Mouse (Mus musculus): ENCODE measurements around the gene Med8. TPM values are rescaled to one million over a fixed set of nuclear protein-coding genes. Genes with fewer than 3 reads are reported as not detected.

Med8 gene
- total RNA-seq (2021): 10 to 100 TPM; 35.7 to 47.1 TPM

GRCm38 (mm10) chr4:118409142-118409900 lies at the start of gene Med8, which contains the start of gene Szt2:
Gene Med8 (plus strand): TSS chr4:118409337.
Gene Szt2 (minus strand): TSS chr4:118409273.
- intact Hi-C loops (cut with DNase I): loop anchor here (2.0 kb wide), 1 partner anchor 17 kb away; no protein-coding TSS in a partner anchor
- DNase-seq (ENCODE audit: low spot score): peak; percentile 86

GRCm38 (mm10) chr4:118359896-118360720 lies 49.0 kb upstream of the Med8 start:
- intact Hi-C loops (cut with DNase I): no loop called here
- peak; percentile 53 for DNase-seq (ENCODE audit: low spot score)

- intact Hi-C loops (cut with DNase I): no loop called here
- no peak for DNase-seq (ENCODE audit: low spot score)
Observed at GRCm38 (mm10) chr4:118361451-118361850, 47.7 kb upstream of the Med8 start.

GRCm38 (mm10) chr4:118362879-118363278 lies 46.3 kb upstream of the Med8 start:
- DNase-seq (ENCODE audit: low spot score): no peak
- intact Hi-C loops (cut with DNase I): no loop called here

GRCm38 (mm10) chr4:118363985-118364384 lies 45.2 kb upstream of the Med8 start:
- intact Hi-C loops (cut with DNase I): no loop called here
- no peak for DNase-seq (ENCODE audit: low spot score)

GRCm38 (mm10) chr4:118364641-118365040 lies 44.5 kb upstream of the Med8 start:
- intact Hi-C loops (cut with DNase I): no loop called here

GRCm38 (mm10) chr4:118365991-118366390 lies 43.1 kb upstream of the Med8 start:
- intact Hi-C loops (cut with DNase I): no loop called here
- no peak for DNase-seq (ENCODE audit: low spot score)

More at GRCm38 (mm10) chr4:118364641-118365040, 44.5 kb upstream of the Med8 start:
- no peak for DNase-seq (ENCODE audit: low spot score)

- DNase-seq (ENCODE audit: low spot score): no peak
- intact Hi-C loops (cut with DNase I): no loop called here
Observed at GRCm38 (mm10) chr4:118367551-118367950, 41.6 kb upstream of the Med8 start.

GRCm38 (mm10) chr4:118368616-118369015 lies 40.5 kb upstream of the Med8 start:
- DNase-seq (ENCODE audit: low spot score): no peak
- intact Hi-C loops (cut with DNase I): no loop called here

GRCm38 (mm10) chr4:118371822-118372221 lies 37.3 kb upstream of the Med8 start:
- intact Hi-C loops (cut with DNase I): no loop called here
- DNase-seq (ENCODE audit: low spot score): no peak

GRCm38 (mm10) chr4:118375999-118376398 lies 33.1 kb upstream of the Med8 start:
- no peak for DNase-seq (ENCODE audit: low spot score)
- intact Hi-C loops (cut with DNase I): no loop called here

- DNase-seq (ENCODE audit: low spot score): no peak
- intact Hi-C loops (cut with DNase I): no loop called here
Observed at GRCm38 (mm10) chr4:118383271-118383670, 25.9 kb upstream of the Med8 start.

GRCm38 (mm10) chr4:118387316-118387715 lies 21.8 kb upstream of the Med8 start:
- intact Hi-C loops (cut with DNase I): no loop called here
- no peak for DNase-seq (ENCODE audit: low spot score)

GRCm38 (mm10) chr4:118390146-118390545 lies 19.0 kb upstream of the Med8 start:
- no peak for DNase-seq (ENCODE audit: low spot score)
- intact Hi-C loops (cut with DNase I): no loop called here

- no peak for DNase-seq (ENCODE audit: low spot score)
- intact Hi-C loops (cut with DNase I): no loop called here
Observed at GRCm38 (mm10) chr4:118394505-118394904, 14.6 kb upstream of the Med8 start.

GRCm38 (mm10) chr4:118395289-118395688 lies 13.8 kb upstream of the Med8 start:
- no peak for DNase-seq (ENCODE audit: low spot score)
- intact Hi-C loops (cut with DNase I): no loop called here

GRCm38 (mm10) chr4:118396433-118396832 lies 12.7 kb upstream of the Med8 start:
- intact Hi-C loops (cut with DNase I): no loop called here
- no peak for DNase-seq (ENCODE audit: low spot score)

- DNase-seq (ENCODE audit: low spot score): no peak
- intact Hi-C loops (cut with DNase I): no loop called here
Observed at GRCm38 (mm10) chr4:118398400-118398799, 10.7 kb upstream of the Med8 start.

- intact Hi-C loops (cut with DNase I): no loop called here
- no peak for DNase-seq (ENCODE audit: low spot score)
Observed at GRCm38 (mm10) chr4:118401421-118401820, 7.7 kb upstream of the Med8 start.

GRCm38 (mm10) chr4:118401918-118402317 lies 7.2 kb upstream of the Med8 start:
- no peak for DNase-seq (ENCODE audit: low spot score)
- intact Hi-C loops (cut with DNase I): no loop called here

GRCm38 (mm10) chr4:118402701-118403100 lies 6.4 kb upstream of the Med8 start:
- intact Hi-C loops (cut with DNase I): no loop called here

More at GRCm38 (mm10) chr4:118402701-118403100, 6.4 kb upstream of the Med8 start:
- no peak for DNase-seq (ENCODE audit: low spot score)

Measured in heart, postnatal 25 days (tissue).